Mouse (Mus musculus): Measurements from ENCODE around the gene Hoxd4. TPM values are rescaled to one million over a fixed set of nuclear protein-coding genes. Genes with fewer than 3 reads are reported as not detected.

Hoxd4 gene
- polyA plus RNA-seq, 1 experiment = 2.4 TPM

GRCm38 (mm10) chr2:74737578-74738070, 25.9 kb downstream of the Hoxd4 start:
- 71% methylated on average over 7 of the region's 7 CpGs for WGBS
- no peak for DNase-seq (ENCODE audit: low read depth, low spot score)

DNA sequence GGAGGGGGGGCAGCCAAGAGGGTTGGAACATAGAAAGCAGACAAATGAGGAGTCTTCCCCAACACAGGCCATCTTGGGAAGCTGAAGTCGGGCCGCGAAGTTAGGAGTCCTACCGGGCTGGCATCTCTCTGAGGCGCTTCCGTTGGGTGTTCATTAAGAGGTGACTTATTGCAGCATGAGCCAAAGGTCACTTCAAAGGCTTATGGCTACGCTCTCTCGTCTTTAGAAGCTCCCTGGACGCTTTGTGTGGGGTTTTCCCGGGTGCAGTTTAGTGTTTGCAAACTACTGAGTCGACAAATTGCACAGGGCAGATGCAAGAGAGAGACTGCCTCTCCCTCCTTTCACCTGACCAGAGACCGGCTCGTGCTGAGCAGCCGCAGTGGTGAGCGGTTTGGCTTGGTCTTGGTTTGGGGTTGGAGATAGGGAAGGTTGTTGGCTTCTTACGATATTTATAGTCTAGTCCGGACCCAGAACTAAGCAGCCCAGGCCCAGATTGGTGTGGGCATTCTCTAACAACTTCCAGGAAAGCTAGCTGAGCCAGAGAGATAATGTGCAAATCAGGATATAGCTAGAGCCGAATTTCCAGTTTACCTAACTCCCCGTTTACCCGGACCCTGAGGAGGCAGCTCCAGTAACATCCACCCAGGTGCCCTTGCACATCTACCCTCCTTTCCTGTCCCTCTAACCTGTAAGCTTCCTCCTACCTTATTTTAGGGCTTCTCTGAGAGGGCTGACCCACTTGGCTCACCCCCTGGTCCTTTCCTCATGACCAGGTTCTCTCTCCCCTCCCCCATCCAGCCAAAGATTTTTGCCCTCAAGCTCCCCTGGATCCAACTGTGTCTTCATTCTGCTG, 27.1 kb downstream of the Hoxd4 start:
- 19% methylated on average over 20 of the region's 20 CpGs for WGBS
- DNase-seq (ENCODE audit: low read depth, low spot score) = no peak

- DNase-seq (ENCODE audit: low read depth, low spot score) = no peak
- 50% methylated on average over 2 of the region's 2 CpGs for WGBS
Observed at GRCm38 (mm10) chr2:74739476-74739800, 27.7 kb downstream of the Hoxd4 start.

DNA sequence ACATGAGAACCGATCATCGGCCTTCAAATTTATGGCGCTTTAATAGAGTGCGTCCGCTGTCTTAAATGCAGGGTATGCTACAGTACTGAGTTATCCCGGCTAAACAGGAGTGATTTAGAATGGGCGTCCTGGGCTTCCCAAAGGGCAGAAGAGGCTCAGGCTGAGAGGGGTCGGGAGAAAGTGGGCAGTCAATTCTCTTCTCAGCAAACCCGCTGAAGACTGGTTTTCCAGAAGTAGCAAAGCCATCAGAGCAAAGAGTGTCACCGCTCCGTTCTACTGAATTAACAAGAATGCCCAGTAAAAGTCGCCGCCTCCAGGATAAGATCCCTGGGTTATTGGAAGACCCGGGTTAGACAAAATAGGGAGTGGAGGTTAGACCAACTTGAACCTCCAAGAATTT, 28.1 kb downstream of the Hoxd4 start:
- WGBS = 47% methylated on average over 14 of the region's 14 CpGs
- DNase-seq (ENCODE audit: low read depth, low spot score) = no peak

DNA sequence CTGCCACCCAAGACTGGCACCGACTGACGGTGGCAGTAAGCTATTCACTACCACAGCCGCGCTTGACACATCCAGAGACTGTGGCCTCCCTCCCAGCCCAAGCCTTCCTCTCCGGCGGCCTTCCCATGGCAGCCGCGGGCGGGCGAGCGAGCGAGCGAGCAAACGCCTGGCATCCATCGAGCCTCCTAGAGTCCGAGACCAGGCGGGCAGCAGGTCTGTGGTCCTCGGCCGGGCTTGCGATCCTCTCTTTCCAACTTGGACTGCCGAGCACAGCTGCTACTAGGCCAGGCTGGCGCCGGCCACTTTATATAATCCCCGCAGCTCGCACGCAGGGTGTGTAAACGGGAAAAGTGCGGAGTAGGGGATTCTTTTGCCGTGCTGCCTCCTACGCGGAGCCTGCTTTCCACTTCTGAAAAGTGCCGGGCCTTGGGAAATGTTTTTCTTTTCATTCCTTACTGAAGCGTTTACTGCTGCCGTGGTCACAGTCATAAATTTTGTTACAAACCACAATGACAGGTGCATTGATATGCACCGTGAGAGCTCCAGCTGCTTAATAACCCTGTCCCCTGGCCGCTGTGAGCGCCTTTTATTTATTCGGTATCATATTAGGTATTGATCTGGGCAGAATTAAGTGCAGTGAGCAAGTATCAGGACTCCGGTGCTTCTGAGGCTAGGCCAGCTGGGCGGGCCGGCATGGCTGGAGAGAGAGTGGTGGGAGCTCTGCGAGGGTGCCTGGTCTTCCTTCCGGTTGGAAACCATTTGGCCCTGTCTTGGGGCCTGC, 28.8 kb downstream of the Hoxd4 start:
- DNase-seq (ENCODE audit: low read depth, low spot score) = no peak
- WGBS = 20% methylated on average over 43 of the region's 43 CpGs

- DNase-seq (ENCODE audit: low read depth, low spot score) = no peak
- WGBS = 78% methylated on average over 2 of the region's 3 CpGs
Observed at GRCm38 (mm10) chr2:74741252-74741978, 29.7 kb downstream of the Hoxd4 start.

DNA sequence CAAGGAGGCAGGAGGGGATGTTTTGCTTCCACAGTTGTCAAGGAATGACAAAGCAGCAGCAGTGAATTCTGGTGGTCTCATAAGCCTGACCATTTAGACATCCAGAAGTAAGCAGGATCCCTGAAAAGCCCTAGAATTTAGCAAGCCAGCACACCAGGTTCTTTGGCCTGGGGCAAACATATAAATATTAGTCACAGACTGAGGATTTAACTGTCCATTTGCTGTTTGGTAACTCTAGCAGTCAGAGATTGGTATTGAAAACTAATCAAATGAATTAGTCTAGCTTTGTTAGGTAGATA, 30.2 kb downstream of the Hoxd4 start:
- no peak for DNase-seq (ENCODE audit: low read depth, low spot score)

GRCm38 (mm10) chr2:74745540-74746297, 34.0 kb downstream of the Hoxd4 start:
- 58% methylated on average over 6 of the region's 6 CpGs for WGBS
- no peak for DNase-seq (ENCODE audit: low read depth, low spot score)

- WGBS = 47% methylated on average over 58 of the region's 58 CpGs
- no peak for DNase-seq (ENCODE audit: low read depth, low spot score)
Observed at GRCm38 (mm10) chr2:74746298-74746921, 34.7 kb downstream of the Hoxd4 start.

- 44% methylated on average over 24 of the region's 24 CpGs for WGBS
- no peak for DNase-seq (ENCODE audit: low read depth, low spot score)
Observed at GRCm38 (mm10) chr2:74747006-74747405, 35.3 kb downstream of the Hoxd4 start.

- 64% methylated on average over 11 of the region's 11 CpGs for whole genome bisulfite sequencing
- DNase-seq (ENCODE audit: low read depth, low spot score) = no peak
Observed at GRCm38 (mm10) chr2:74747661-74748141, 36.0 kb downstream of the Hoxd4 start.

GRCm38 (mm10) chr2:74748436-74748995, 36.8 kb downstream of the Hoxd4 start:
- DNase-seq (ENCODE audit: low read depth, low spot score) = no peak
- 65% methylated on average over 9 of the region's 9 CpGs for WGBS

GRCm38 (mm10) chr2:74749337-74750121, 37.8 kb downstream of the Hoxd4 start:
- no peak for DNase-seq (ENCODE audit: low read depth, low spot score)
- WGBS = 4% methylated on average over 47 of the region's 47 CpGs

DNA sequence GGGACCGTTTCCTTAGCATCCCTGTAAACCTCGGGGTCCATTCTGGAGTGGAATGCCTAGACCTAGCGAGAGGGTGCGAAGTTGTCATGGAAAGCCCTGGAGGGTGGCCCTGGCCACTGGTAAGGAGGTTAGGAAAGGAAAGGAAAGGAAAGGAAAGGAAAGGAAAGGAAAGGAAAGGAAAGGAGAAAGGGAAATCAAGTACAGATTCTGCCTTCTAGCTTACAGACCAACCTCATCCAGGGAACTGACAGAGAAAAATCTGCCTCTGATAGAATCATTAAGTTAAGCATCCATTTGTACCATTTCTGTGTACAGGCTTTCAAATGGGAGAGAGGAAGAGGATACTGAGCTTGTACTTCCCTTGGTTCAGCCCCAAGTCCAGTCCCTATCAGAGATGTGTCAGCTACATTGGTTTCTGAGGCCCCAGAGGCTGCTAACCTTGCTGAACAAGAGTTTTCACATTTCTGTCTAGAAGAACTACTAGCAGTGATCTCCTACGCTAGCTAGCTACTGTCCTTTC, 39.1 kb downstream of the Hoxd4 start:
- WGBS = 75% methylated on average over 5 of the region's 5 CpGs
- DNase-seq (ENCODE audit: low read depth, low spot score) = no peak

- DNase-seq (ENCODE audit: low read depth, low spot score) = no peak
- 82% methylated on average over 1 of the region's 1 CpGs for WGBS
Observed at GRCm38 (mm10) chr2:74751861-74752260, 40.1 kb downstream of the Hoxd4 start.

- whole genome bisulfite sequencing = 8% methylated on average over 45 of the region's 45 CpGs
- DNase-seq (ENCODE audit: low read depth, low spot score) = no peak
Observed at GRCm38 (mm10) chr2:74752431-74753174, 40.9 kb downstream of the Hoxd4 start.

- no peak for DNase-seq (ENCODE audit: low read depth, low spot score)
Observed at GRCm38 (mm10) chr2:74753175-74753523, 41.4 kb downstream of the Hoxd4 start.

More at GRCm38 (mm10) chr2:74753175-74753523, 41.4 kb downstream of the Hoxd4 start:
- 14% methylated on average over 25 of the region's 25 CpGs for WGBS
